Mouse (Mus musculus): ENCODE measurements around the gene Kcnh1. TPM values are rescaled to one million over a fixed set of nuclear protein-coding genes. Genes with fewer than 3 reads are reported as not detected.

Gene Kcnh1
- polyA plus RNA-seq, 1 experiment from 2014 or later, result not detected

DNA sequence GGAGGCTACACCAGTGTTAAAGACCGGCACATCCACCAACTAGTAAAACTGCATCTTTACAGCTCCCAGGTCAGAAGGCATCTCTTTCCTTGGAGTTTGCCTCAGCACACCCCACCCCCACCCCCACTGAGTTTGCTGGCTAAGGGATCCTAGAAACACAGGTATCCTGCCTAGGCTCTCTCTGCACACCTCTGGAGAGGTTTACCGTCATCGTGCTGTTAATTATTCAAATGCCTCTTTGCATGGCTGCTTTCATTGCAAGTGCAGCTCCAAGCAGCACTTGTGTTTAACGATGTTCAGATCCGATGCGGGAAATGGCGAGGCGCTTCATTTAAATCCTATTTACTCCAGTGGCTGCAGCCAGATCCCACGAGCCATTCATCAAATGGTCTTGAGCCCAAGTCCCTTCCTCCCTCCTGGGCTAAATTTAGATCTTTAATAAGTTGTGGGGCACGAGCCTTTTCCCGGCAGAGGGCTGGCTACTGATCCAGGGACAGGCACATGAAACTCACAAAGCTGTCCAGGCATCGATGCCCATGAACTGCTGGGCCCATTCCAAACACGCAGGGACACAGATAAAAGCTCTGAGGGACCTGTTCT, 330.4 kb downstream of the Kcnh1 start:
- Histone ChIP-seq H3K4me3 (no peak overlapping the region), H3K27ac (no peak overlapping the region), H3K9ac (no peak overlapping the region), H3K27me3 (replicated peaks) (no peaks in the 10 kb centered on the region), H3K36me3 (no peaks in the 10 kb centered on the region), H3K9me3 (replicated peaks) (no peaks in the 10 kb centered on the region), H3K4me1 (no peaks in the 10 kb centered on the region), H3K4me2 (no peak overlapping the region)
- 61% methylated on average over 13 of the region's 13 CpGs for WGBS (ENCODE audit: insufficient replicate concordance)
- no peak for ATAC-seq

DNA sequence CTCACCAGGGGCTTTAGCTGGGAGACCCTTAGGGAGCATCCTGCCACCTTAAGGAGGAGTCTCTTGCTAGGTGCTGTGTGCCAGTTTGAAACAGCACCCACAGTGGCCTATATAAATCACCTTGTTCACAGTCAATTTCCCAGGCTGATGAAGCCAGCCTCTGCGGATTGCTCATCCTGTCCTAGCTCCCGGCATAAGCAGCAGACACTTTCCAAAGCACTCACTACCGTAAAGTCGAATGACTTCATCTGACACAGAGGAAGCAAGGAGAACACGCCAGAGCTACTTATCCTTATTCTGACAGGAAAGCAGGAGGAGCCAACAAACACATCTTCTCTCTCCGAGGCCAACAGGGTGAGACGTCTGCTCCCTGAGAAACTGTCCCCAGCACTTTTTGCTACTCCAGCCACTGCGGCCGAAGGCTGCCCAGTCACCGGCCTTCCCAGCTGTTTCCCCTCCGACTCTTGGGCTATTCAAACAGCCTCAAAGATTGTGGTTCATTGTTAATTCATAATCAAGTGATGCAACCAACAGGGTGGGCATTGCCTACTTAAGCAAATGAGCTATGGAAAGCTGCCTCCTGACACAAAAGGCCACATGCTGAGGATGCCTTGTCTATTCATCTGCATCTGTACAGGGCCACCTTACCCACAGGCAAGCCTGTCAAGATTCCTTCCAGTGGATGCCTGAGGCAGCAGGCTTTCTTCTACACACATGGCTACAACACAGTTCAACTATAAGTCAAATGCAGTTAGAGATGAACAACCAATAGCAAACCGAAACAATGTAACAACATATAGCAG, 332.0 kb downstream of the Kcnh1 start:
- Histone ChIP-seq H3K9ac (no peak overlapping the region), H3K9me3 (replicated peaks) (no peaks in the 10 kb centered on the region), H3K27me3 (replicated peaks) (no peaks in the 10 kb centered on the region), H3K36me3 (no peaks in the 10 kb centered on the region), H3K27ac (no peak overlapping the region), H3K4me1 (no peaks in the 10 kb centered on the region), H3K4me2 (no peak overlapping the region), H3K4me3 (no peak overlapping the region)
- 57% methylated on average over 12 of the region's 12 CpGs for WGBS (ENCODE audit: insufficient replicate concordance)
- ATAC-seq, result no peak

DNA sequence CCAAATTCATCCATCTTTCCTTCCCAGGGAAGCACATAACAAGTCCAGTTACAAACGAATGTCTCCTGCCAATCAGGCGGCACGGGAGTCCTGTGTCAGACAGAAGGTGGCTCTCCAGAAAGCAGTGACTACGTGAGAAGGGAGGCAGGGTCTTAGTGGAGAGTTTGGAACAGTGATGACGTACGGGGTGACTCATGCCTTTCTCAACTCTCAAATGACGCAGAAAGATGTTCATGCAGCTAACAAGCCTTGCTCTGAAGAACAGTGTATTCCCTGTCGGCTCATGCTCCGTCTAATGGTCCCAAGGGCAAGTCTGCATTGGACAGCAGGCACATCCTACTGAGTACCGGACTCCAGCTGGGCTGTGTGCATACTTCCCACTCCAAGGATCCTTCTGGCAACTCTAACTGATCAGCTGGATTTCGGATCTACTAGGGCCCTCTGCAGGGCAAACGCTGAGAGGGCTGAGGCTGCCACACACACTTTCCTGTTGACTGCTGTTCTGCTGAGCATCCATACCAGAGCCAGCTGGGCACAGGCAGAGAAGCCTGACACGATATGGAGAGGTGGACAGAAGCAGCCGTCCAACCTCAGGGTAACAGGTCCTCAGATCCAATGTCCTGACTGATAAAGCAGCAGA, 335.3 kb downstream of the Kcnh1 start:
- H3K4me2 ChIP-seq, result no peak overlapping the region
- no peaks in the 10 kb centered on the region for H3K36me3 ChIP-seq
- no peak for ATAC-seq
- 60% methylated on average over 14 of the region's 14 CpGs for WGBS (ENCODE audit: insufficient replicate concordance)
- H3K9me3 ChIP-seq (replicated peaks), result no peaks in the 10 kb centered on the region
- H3K9ac ChIP-seq, result no peak overlapping the region
- H3K27me3 ChIP-seq (replicated peaks), result no peaks in the 10 kb centered on the region
- H3K27ac ChIP-seq, result no peak overlapping the region
- H3K4me1 ChIP-seq, result no peaks in the 10 kb centered on the region
- no peak overlapping the region for H3K4me3 ChIP-seq

DNA sequence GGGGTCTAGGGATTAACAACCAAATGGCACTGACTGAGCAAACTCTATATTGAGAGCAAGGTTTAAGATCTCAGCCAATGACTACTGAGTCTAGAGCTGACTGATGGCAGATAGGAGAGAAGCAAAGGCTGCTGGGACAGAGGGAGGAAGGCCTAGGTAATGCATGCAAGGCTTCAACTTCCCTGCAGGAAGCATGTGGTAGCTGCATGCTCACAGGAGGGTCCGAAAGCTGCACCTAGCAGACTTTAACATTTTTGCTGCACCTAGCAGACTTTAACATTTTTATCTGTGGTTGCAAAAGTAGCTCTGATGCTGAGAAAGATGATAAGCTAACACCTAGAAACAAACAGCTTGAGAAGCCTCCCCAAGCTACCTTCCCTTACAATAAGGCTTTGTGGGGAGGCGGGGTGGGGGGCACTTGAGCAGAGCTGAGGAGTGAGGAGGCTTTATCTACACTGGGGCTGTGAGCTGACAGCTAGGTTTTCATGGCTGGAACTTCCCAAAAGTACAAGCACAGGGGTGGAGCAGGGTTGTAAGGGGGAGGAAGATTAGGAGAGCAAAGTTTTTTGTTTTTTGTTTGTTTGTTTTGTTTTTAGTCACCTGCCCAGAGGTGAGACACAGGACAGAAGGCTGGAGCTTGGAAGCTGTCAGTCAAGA, 341.0 kb downstream of the Kcnh1 start:
- H3K27me3 ChIP-seq (replicated peaks), result no peaks in the 10 kb centered on the region
- H3K4me1 ChIP-seq, result peaks cover 13% of the 10 kb centered on the region
- 0 out of 2 replicates have a peak, but pooled peaks have one; percentile 56 for ATAC-seq
- H3K4me3 ChIP-seq, result no peak overlapping the region
- H3K9ac ChIP-seq, result no peak overlapping the region
- no peaks in the 10 kb centered on the region for H3K9me3 ChIP-seq (replicated peaks)
- no peak overlapping the region for H3K27ac ChIP-seq
- no peaks in the 10 kb centered on the region for H3K36me3 ChIP-seq
- no peak overlapping the region for H3K4me2 ChIP-seq
- 33% methylated on average over 2 of the region's 2 CpGs for WGBS (ENCODE audit: insufficient replicate concordance)

DNA sequence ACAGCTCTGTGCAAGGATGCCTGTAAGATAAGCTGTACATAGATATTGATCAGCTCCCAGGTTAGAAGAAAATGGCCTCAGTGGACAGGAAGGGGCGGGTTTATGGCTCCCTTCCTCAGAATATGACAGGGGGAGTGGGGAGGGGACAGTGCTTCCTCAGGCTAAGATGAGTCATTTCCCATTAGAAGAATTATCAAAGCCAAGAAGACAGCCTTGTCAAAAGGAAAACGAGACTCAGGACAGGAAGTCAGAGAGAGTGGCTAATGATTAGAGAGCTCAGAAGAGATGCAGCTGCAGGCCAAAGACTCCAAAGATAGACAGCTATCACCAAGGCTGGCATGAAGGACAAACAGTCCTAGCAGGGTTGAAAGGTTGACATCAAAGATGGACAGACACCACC, 341.6 kb downstream of the Kcnh1 start:
- WGBS (ENCODE audit: insufficient replicate concordance), result 25% methylated on average over 2 of the region's 2 CpGs
- H3K27me3 ChIP-seq (replicated peaks), result no peaks in the 10 kb centered on the region

DNA sequence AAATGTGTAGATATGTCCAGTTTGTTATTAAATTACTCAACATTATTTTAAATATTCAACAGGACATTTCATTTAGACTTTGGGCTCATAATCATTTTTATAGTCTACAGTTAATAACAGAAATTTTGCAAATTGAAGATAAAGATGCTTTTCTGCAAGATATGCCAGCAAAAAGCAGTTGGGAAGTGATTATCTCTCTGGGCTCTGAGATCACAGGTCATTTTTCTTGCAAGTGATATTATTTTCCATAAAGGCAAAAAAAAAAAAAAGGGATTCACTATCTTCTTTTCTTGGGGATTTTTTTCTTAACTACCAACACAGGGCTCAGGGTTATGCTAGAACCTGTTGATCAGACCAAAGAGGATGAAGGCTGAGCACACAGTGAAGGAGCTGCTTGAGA, 342.4 kb downstream of the Kcnh1 start:
- Histone ChIP-seq H3K9me3 (replicated peaks) (no peaks in the 10 kb centered on the region), H3K4me2 (no peak overlapping the region), H3K4me3 (no peak overlapping the region), H3K4me1 (peaks cover 13% of the 10 kb centered on the region), H3K27me3 (replicated peaks) (no peaks in the 10 kb centered on the region), H3K27ac (no peak overlapping the region), H3K36me3 (no peaks in the 10 kb centered on the region), H3K9ac (no peak overlapping the region)
- ATAC-seq, result no peak

More for the DNA sequence above, 341.6 kb downstream of the Kcnh1 start:
- Histone ChIP-seq H3K36me3 (no peaks in the 10 kb centered on the region), H3K4me1 (peaks cover 13% of the 10 kb centered on the region), H3K9me3 (replicated peaks) (no peaks in the 10 kb centered on the region), H3K27ac (no peak overlapping the region), H3K4me3 (no peak overlapping the region), H3K9ac (no peak overlapping the region), H3K4me2 (no peak overlapping the region)
- ATAC-seq, result peak; percentile 58

DNA sequence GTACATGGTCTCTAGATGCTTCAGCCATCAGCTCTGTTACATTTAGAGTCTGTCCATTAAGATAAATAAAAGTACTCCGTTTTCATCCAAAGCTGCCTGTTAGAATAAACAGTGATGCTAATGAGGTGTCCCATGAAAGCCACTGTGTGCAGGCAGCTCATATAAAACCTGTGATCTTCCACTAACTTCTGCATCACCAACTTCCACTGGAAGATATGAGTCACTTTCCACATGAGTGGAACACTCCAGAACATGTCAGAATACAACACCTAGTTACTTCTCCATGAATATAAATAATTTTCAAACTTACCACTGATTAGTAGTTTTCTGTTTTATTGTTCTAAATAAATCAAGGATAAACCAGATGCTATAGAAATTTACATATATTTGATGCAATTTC, 345.9 kb downstream of the Kcnh1 start:
- no peaks in the 10 kb centered on the region for H3K27me3 ChIP-seq (replicated peaks)
- no peak for ATAC-seq
- H3K36me3 ChIP-seq, result no peaks in the 10 kb centered on the region
- H3K9me3 ChIP-seq (replicated peaks), result no peaks in the 10 kb centered on the region
- no peak overlapping the region for H3K4me3 ChIP-seq
- H3K27ac ChIP-seq, result no peak overlapping the region
- WGBS (ENCODE audit: insufficient replicate concordance), result 55% methylated on average over 1 of the region's 1 CpGs
- no peak overlapping the region for H3K4me2 ChIP-seq
- H3K4me1 ChIP-seq, result peaks cover 12% of the 10 kb centered on the region
- no peak overlapping the region for H3K9ac ChIP-seq

DNA sequence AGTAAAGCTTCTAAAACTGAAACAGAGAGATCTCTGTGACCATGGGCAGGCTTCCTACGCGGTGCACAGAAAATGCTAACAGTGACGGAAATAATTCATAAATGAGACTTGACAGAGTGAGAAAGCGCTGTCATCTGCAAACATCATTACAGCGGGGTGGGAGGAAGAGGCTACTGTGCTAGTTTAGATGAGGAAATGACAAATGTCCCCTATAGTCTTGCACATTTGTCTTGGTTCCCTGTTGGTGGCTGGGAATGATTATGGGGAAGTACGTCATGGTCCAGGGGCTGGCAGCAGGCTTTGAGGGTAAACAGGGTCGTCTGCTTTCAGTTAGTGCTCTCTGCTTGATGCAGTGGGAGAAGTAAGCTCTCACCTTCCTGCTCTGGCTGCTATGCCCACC, 346.6 kb downstream of the Kcnh1 start:
- Histone ChIP-seq H3K36me3 (no peaks in the 10 kb centered on the region), H3K27ac (no peak overlapping the region), H3K9ac (no peak overlapping the region), H3K4me2 (no peak overlapping the region), H3K9me3 (replicated peaks) (no peaks in the 10 kb centered on the region), H3K27me3 (replicated peaks) (no peaks in the 10 kb centered on the region), H3K4me1 (peaks cover 6% of the 10 kb centered on the region), H3K4me3 (no peak overlapping the region)
- 50% methylated on average over 7 of the region's 7 CpGs for WGBS (ENCODE audit: insufficient replicate concordance)
- ATAC-seq, result no peak

DNA sequence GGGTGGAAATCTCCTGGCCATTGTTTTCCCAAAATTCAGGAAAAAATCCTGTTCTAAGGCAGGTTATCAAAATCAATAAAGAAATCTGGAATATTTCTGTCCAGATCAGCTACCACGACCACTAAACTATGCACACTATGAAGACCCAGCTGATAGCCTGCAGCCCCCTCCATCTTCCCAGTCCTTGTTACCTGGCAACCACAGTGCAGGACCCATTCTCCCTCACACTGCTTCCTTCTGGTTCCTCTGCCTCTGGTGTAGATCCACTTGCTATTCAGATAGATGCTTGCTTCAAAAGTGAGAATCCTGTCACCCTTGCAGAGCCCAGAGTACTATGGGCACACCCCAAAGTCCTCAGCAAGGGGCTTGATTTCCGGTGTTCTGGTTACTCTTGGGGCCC, 351.5 kb downstream of the Kcnh1 start:
- WGBS (ENCODE audit: insufficient replicate concordance), result 57% methylated on average over 2 of the region's 2 CpGs
- no peak for ATAC-seq
- H3K36me3 ChIP-seq, result no peaks in the 10 kb centered on the region

DNA sequence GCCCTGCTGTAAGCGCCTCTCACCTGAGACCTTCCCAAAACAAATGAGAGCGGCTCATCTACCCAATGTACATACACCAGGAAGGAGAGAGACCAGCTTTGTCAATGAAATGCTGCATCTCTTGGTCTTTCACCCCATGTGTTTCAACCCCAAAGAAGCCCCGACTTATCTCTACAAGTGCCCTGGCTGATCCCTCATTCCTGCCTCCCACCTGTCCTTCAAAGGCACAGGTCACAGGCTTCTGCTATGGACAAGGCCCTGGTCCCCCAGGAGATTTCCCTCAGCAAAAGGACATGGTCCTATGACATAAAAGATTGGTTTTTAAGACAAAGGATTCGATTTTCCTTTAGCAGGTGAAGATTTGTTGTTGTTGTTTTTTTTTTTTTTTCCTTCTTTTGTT, 353.1 kb downstream of the Kcnh1 start:
- H3K27me3 ChIP-seq (replicated peaks), result no peaks in the 10 kb centered on the region
- H3K4me2 ChIP-seq, result no peak overlapping the region
- no peaks in the 10 kb centered on the region for H3K36me3 ChIP-seq
- H3K4me3 ChIP-seq, result no peak overlapping the region
- H3K9ac ChIP-seq, result no peak overlapping the region
- H3K9me3 ChIP-seq (replicated peaks), result no peaks in the 10 kb centered on the region
- 59% methylated on average over 4 of the region's 4 CpGs for WGBS (ENCODE audit: insufficient replicate concordance)
- H3K4me1 ChIP-seq, result no peaks in the 10 kb centered on the region
- ATAC-seq, result no peak
- H3K27ac ChIP-seq, result no peak overlapping the region

More for the DNA sequence above, 351.5 kb downstream of the Kcnh1 start:
- H3K4me2 ChIP-seq, result no peak overlapping the region
- no peak overlapping the region for H3K9ac ChIP-seq
- H3K4me3 ChIP-seq, result no peak overlapping the region
- no peaks in the 10 kb centered on the region for H3K27me3 ChIP-seq (replicated peaks)
- no peaks in the 10 kb centered on the region for H3K9me3 ChIP-seq (replicated peaks)
- no peak overlapping the region for H3K27ac ChIP-seq
- H3K4me1 ChIP-seq, result no peaks in the 10 kb centered on the region

DNA sequence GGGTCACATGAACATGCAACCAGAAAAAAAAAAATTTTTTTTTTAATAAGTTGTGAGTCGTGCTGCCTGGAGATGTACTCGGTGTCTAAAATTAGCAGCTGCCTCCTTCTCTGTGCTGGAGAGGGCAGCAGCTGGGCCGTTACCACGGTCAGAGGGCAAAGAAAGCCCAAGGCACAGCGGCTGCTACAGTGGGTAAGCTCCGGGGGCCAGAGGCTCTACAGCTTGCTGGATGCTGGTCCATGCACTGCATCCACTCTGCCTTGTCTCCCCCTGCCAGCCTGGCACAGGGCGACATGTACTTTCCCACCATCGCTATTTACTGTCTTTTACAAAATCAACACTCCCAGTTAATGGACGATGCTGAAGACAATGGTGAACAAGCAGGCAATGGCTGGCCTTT, 353.5 kb downstream of the Kcnh1 start:
- Histone ChIP-seq H3K4me2 (no peak overlapping the region), H3K4me1 (no peaks in the 10 kb centered on the region), H3K36me3 (no peaks in the 10 kb centered on the region), H3K27me3 (replicated peaks) (no peaks in the 10 kb centered on the region), H3K27ac (no peak overlapping the region), H3K9ac (no peak overlapping the region), H3K4me3 (no peak overlapping the region), H3K9me3 (replicated peaks) (no peaks in the 10 kb centered on the region)
- WGBS (ENCODE audit: insufficient replicate concordance), result 63% methylated on average over 9 of the region's 9 CpGs
- no peak for ATAC-seq

DNA sequence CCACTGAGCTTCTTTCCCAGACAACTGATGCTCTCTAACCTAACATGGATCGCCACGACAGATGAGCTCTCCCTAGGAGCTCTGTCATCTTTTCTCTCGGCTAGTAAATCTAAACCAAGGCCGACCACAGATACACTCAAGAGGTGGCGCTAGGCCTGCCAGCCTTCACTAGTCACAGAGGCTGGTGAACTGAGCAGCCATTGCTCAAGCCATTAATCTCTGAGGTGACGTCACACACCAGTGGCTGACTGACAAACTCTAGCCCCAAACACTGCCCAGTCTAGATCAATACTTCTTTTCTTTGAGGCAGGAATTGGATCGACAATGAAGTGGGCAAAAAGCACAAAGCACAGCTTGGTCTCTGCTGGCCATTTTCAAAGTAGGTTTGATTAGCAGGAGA, 354.3 kb downstream of the Kcnh1 start:
- Histone ChIP-seq H3K27me3 (replicated peaks) (no peaks in the 10 kb centered on the region), H3K9ac (no peak overlapping the region), H3K36me3 (no peaks in the 10 kb centered on the region), H3K27ac (no peak overlapping the region), H3K4me2 (no peak overlapping the region), H3K9me3 (replicated peaks) (no peaks in the 10 kb centered on the region), H3K4me1 (no peaks in the 10 kb centered on the region), H3K4me3 (no peak overlapping the region)
- WGBS (ENCODE audit: insufficient replicate concordance), result 64% methylated on average over 7 of the region's 7 CpGs
- no peak for ATAC-seq
